Mouse (Mus musculus) brain, embryonic 14.5 days (tissue): Measurements from ENCODE around the gene Sh3pxd2a. TPM values are rescaled to one million over a fixed set of nuclear protein-coding genes. Genes with fewer than 3 reads are reported as not detected.

Experiments
- DNase-seq: peaks from one replicate; pipeline ENCODE4 v3.0.0-alpha.2; 2011; ENCODE audit warnings: low read depth
- CTCF ChIP-seq: fragments of 200-500 bp; IDR thresholded peaks from 2 replicates; pipeline ENCODE4 v1.5.1; 2012; ENCODE audit warnings: inconsistent platforms, mild to moderate bottlenecking, moderate library complexity, borderline replicate concordance; ENCODE audit not compliant: insufficient read depth, insufficient read length; ENCODE audit errors: extremely low read depth
- POLR2A ChIP-seq: fragments of 200-500 bp; IDR thresholded peaks from 2 replicates; pipeline ENCODE4 v1.6.1; 2012; ENCODE audit warnings: mild to moderate bottlenecking, inconsistent platforms, borderline replicate concordance; ENCODE audit not compliant: poor library complexity, insufficient read depth, insufficient read length, severe bottlenecking; ENCODE audit errors: extremely low read depth
- polyA plus RNA-seq: library from polyadenylated mRNA; depleted of rRNA; stranded (reverse); fragments of >200 nt; gene quantifications from 2 replicates; pipeline ENCODE4 v1.2.3, GENCODE M21; 2012

Sh3pxd2a gene
- polyA plus RNA-seq, 1 experiment: 14.5 TPM

GRCm38 (mm10) chr19:47451476-47452113, 12.6 kb downstream of the Sh3pxd2a start:
- DNase-seq: no peak
- TF ChIP-seq CTCF (no peak), POLR2A (no peak)

DNA sequence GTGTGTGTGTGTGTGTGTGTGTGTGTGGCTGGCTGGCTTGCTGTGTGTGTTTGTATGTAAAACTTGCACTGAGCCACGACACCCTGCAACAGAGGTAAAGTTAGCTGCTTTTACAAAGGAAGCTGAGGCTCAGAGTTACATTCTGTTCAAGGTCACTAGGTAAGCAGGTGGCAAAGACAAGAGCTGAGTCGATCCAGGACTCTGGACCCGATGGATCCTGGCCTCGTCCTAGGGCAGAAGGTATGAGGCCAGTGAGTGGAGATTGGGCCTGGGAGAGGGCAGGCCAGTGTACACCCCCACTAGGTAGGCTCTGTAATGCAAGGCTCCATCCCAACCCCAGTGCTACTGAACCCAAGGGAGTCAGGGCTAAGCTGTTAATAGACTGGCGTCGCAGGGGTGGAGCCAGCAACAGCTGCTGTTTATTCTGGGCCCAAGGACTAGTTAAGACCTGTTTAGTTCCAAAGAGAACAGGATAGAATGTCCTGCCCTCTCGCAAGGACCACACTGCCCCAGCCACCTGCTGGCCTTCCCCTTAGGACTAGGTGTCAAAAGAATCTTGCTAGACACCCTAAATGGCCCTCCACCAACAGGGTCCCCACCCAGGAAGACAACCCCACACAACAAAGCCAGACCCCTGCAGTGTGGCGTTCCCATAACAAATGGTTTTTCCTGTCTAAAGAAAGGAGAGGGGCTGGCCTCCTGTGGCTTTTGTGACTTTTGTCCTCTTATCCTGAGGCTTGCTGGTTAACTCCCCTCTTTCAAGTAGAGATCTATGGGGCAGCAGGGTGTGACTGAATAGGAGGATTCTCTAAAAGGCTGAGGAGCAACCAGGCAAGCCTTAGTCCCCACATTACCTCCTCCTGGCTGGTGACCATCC, 13.7 kb downstream of the Sh3pxd2a start:
- no peak for DNase-seq
- TF ChIP-seq CTCF: no peak
- TF ChIP-seq POLR2A: no peak

GRCm38 (mm10) chr19:47449513-47450227, 14.5 kb downstream of the Sh3pxd2a start:
- TF ChIP-seq CTCF (no peak), POLR2A (no peak)
- DNase-seq: no peak

GRCm38 (mm10) chr19:47448618-47449151, 15.5 kb downstream of the Sh3pxd2a start:
- no peak for DNase-seq
- TF ChIP-seq POLR2A (no peak), CTCF (no peak)

GRCm38 (mm10) chr19:47446841-47447365, 17.3 kb downstream of the Sh3pxd2a start:
- peak; percentile 85 for DNase-seq
- no peak for TF ChIP-seq POLR2A
- TF ChIP-seq CTCF: no peak

- no peak for DNase-seq
- no peak for TF ChIP-seq POLR2A
- no peak for TF ChIP-seq CTCF
These were observed 18.1 kb downstream of the Sh3pxd2a start for GRCm38 (mm10) chr19:47446130-47446529.

GRCm38 (mm10) chr19:47445726-47446125, 18.5 kb downstream of the Sh3pxd2a start:
- no peak for TF ChIP-seq CTCF
- TF ChIP-seq POLR2A: no peak
- no peak for DNase-seq

GRCm38 (mm10) chr19:47444488-47444887, 19.7 kb downstream of the Sh3pxd2a start:
- DNase-seq: no peak
- TF ChIP-seq POLR2A (no peak), CTCF (no peak)

DNA sequence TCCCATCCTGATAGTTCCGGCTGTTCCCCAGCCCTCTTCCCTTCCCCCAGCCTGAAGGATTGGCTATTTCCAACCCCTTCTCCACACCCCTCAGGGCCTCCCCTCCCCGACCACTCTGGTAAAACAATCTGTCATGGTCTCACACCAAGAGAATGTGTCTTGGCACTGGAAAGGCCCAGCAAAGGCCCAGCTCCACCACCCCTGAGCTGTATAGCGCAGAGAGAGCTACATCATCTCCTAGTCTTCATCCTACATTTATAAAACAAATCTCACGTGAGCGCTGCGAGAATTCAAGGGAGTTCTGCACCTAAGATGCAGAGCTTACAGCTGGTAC, 21.9 kb downstream of the Sh3pxd2a start:
- TF ChIP-seq POLR2A (no peak), CTCF (no peak)
- DNase-seq: no peak

- DNase-seq: no peak
- TF ChIP-seq CTCF: no peak
- TF ChIP-seq POLR2A: no peak
These were observed 22.5 kb downstream of the Sh3pxd2a start for GRCm38 (mm10) chr19:47441541-47442293.

DNA sequence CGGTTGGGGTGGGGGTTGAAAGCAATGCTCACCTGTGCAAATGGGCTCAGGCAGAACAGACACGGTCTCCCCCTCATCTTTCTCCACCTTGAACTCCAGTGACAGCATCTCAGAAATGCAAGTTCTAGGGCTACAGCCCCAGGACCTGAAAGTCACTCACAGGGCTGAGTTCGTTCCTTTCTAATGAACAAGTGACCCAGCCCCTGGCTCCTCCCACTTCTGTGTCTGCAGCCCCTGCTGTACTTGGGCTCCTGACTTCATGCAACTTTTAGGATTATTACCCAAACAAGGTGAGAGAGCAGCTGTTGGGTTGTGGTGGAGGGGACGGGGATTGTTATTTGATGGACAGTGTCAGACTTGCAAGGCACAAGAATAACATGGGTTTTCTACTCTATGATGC, 23.2 kb downstream of the Sh3pxd2a start:
- DNase-seq: no peak
- TF ChIP-seq CTCF (no peak), POLR2A (no peak)

- no peak for DNase-seq
- TF ChIP-seq CTCF: no peak
- no peak for TF ChIP-seq POLR2A
These were observed 23.8 kb downstream of the Sh3pxd2a start for GRCm38 (mm10) chr19:47440435-47440803.

- DNase-seq: no peak
- TF ChIP-seq CTCF (no peak), POLR2A (no peak)
These were observed 24.3 kb downstream of the Sh3pxd2a start for GRCm38 (mm10) chr19:47439726-47440434.
